Mouse (Mus musculus) lung, embryonic 16.5 days (tissue): ENCODE results near the gene Epo. TPM values are rescaled to one million over a fixed set of nuclear protein-coding genes. Genes with fewer than 3 reads are reported as not detected.

Source experiments
- ATAC-seq: fragments of 200-750 bp; cut with Nextera tagmentation; 2 replicates; pipeline ENCODE4 v1.8.0; 2017; ENCODE audit warnings: low read depth, mild to moderate bottlenecking, moderate library complexity
- H3K27ac ChIP-seq: fragments of 300-500 bp; sonication (generic); 2 replicates; pipeline ENCODE4 v1.5.1; 2014; ENCODE audit warnings: mild to moderate bottlenecking, control low read depth, low read length
- H3K27me3 ChIP-seq: fragments of 300-500 bp; sonication (generic); 2 replicates; pipeline ENCODE4 v1.6.1; 2014; ENCODE audit warnings: low read depth, low read length, mixed read lengths; ENCODE audit not compliant: control insufficient read depth, insufficient read depth
- H3K36me3 ChIP-seq: fragments of 300-500 bp; sonication (generic); 2 replicates; pipeline ENCODE4 v1.6.1; 2014; ENCODE audit warnings: low read length; ENCODE audit not compliant: control insufficient read depth, insufficient read depth
- H3K4me1 ChIP-seq: fragments of 300-500 bp; sonication (generic); replicated peaks from 2 replicates; pipeline ENCODE4 v1.6.1; 2014; ENCODE audit warnings: low read length, mixed read lengths; ENCODE audit not compliant: control insufficient read depth, insufficient read depth
- H3K4me2 ChIP-seq: fragments of 300-500 bp; sonication (generic); 2 replicates; pipeline ENCODE4 v1.6.1; 2014; ENCODE audit warnings: low read depth, low read length, control low read depth
- H3K4me3 ChIP-seq: fragments of 300-500 bp; sonication (generic); 2 replicates; pipeline ENCODE4 v1.5.1; 2014; ENCODE audit warnings: mild to moderate bottlenecking, low read length, control low read depth
- H3K9ac ChIP-seq: fragments of 300-500 bp; sonication (generic); 2 replicates; pipeline ENCODE4 v1.6.1; 2014; ENCODE audit warnings: low read length, control low read depth
- H3K9me3 ChIP-seq: fragments of 300-500 bp; sonication (generic); 2 replicates; pipeline ENCODE4 v1.6.1; 2016; ENCODE audit warnings: low read length; ENCODE audit not compliant: control insufficient read depth
- WGBS: fragments of 180-500 bp; shearing (Covaris S2); extraction: QIAGEN DNeasy Blood & Tissue Kit; methylation state at CpG from one replicate; pipeline ENCODE4 v1.1.7; 2014; 5-methylcytosine and 5-hydroxymethylcytosine counted together
- polyA plus RNA-seq: library from polyadenylated mRNA; unstranded; fragments of >200 nt; fragmentation: Nextera tagmentation; extraction: Ambion mirVana; gene quantifications from 2 replicates; pipeline ENCODE4 v1.2.1, GENCODE M21; 2015

The Epo gene
- polyA plus RNA-seq, 1 experiment from 2014 or later = 0.98 TPM

- H3K4me1 ChIP-seq = peaks cover 17% of the 10 kb centered on the region
- H3K36me3 ChIP-seq = peaks cover 77% of the 10 kb centered on the region
- WGBS = 48% methylated on average over 16 of the region's 16 CpGs
- no peaks in the 10 kb centered on the region for H3K27me3 ChIP-seq
- peak overlapping the region; percentile 36; the same call in 1 of the 2 replicates for H3K27ac ChIP-seq
- no peak overlapping the region for H3K4me3 ChIP-seq
- H3K9ac ChIP-seq = no peak overlapping the region
- ATAC-seq = no peak
- H3K4me2 ChIP-seq = no peak overlapping the region
- H3K9me3 ChIP-seq = no peaks in the 10 kb centered on the region
Observed at GRCm38 (mm10) chr5:137526192-137526936, 6.7 kb downstream of the Epo start.

DNA sequence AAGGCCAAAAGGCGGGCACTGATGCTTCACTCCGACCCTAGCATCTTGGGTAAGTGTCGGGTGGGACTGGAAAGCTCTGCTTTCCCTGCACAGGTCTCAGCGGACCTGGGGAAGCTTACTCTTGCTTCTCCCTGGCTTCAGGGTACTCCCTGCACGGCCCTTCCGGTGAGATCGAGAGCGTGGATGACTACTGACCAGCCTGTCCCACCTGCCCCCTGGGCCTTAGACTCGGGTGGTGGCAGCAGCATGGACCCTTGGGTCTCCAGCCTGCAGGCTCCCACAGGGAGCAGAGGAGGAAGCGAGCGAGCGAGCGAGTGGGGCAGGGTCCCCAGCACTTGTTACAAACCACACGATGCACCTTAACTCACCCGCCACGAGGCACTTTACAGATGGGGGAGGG, 7.5 kb downstream of the Epo start:
- Histone ChIP-seq H3K4me3 (no peak overlapping the region), H3K9me3 (no peaks in the 10 kb centered on the region), H3K27me3 (no peaks in the 10 kb centered on the region), H3K9ac (no peak overlapping the region), H3K36me3 (peaks cover 85% of the 10 kb centered on the region), H3K4me2 (no peak overlapping the region), H3K4me1 (peaks cover 13% of the 10 kb centered on the region), H3K27ac (no peak overlapping the region)
- ATAC-seq = no peak
- WGBS = 71% methylated on average over 16 of the region's 16 CpGs

GRCm38 (mm10) chr5:137524671-137525070, 8.4 kb downstream of the Epo start:
- Histone ChIP-seq H3K9me3 (no peaks in the 10 kb centered on the region), H3K27ac (no peak overlapping the region), H3K9ac (no peak overlapping the region), H3K4me1 (peaks cover 4% of the 10 kb centered on the region), H3K36me3 (peaks cover 90% of the 10 kb centered on the region), H3K4me3 (no peak overlapping the region), H3K27me3 (no peaks in the 10 kb centered on the region), H3K4me2 (no peak overlapping the region)
- 78% methylated on average over 13 of the region's 13 CpGs for WGBS
- ATAC-seq = no peak

- H3K4me3 ChIP-seq = no peak overlapping the region
- no peaks in the 10 kb centered on the region for H3K27me3 ChIP-seq
- peaks cover 4% of the 10 kb centered on the region; the same call in 1 of the 2 replicates for H3K4me1 ChIP-seq
- no peak overlapping the region for H3K4me2 ChIP-seq
- H3K9ac ChIP-seq = no peak overlapping the region
- H3K9me3 ChIP-seq = no peaks in the 10 kb centered on the region
- peaks cover 89% of the 10 kb centered on the region for H3K36me3 ChIP-seq
- H3K27ac ChIP-seq = no peak overlapping the region
- ATAC-seq = no peak
- WGBS = 82% methylated on average over 8 of the region's 8 CpGs
Observed at GRCm38 (mm10) chr5:137524251-137524515, 8.9 kb downstream of the Epo start.

DNA sequence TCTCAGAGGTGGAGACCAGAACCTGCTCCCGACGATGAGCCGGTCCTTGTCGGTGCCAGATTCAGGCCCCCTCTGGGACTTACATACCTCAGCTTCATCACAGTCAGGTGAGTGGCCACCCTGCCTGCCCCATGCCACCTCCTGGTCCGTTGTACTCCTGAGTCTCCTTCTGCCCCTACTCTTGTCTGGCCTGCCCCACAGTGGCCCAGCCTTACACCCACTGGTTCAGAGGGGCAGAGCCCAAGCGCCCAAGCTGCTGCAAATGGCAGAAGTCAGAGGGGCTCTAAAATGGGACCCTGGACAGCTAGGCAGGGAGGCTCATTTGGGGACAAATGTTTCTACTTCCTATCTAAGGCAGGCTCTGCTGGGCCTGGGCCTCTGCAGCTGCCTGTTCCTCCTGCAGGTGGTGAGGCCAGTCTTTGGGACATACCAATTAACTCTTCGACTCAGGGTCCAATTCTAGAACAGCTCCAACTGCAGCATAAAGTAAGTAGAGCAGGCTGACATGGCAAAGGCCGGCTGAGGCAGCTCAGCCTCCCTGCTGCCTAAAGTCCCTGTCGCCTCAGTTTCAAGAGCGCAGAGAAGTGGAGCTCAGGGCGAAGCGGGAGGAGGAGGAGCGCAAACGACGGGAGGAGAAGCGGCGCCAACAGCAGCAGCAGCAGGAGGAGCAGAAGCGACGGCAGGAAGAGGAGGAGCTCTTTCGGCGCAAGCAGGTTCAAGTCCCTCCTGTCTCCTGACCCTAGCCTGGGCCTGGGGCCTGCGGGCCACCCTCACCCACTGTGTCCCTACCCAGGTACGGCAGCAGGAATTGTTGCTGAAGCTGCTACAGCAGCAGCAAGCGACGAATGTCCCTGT, 9.4 kb downstream of the Epo start:
- Histone ChIP-seq H3K9me3 (no peaks in the 10 kb centered on the region), H3K9ac (no peak overlapping the region), H3K4me2 (no peak overlapping the region), H3K4me3 (no peak overlapping the region), H3K27me3 (no peaks in the 10 kb centered on the region), H3K4me1 (peaks cover 4% of the 10 kb centered on the region; the same call in 1 of the 2 replicates), H3K36me3 (peaks cover 89% of the 10 kb centered on the region), H3K27ac (no peak overlapping the region)
- no peak for ATAC-seq
- 78% methylated on average over 25 of the region's 25 CpGs for WGBS

DNA sequence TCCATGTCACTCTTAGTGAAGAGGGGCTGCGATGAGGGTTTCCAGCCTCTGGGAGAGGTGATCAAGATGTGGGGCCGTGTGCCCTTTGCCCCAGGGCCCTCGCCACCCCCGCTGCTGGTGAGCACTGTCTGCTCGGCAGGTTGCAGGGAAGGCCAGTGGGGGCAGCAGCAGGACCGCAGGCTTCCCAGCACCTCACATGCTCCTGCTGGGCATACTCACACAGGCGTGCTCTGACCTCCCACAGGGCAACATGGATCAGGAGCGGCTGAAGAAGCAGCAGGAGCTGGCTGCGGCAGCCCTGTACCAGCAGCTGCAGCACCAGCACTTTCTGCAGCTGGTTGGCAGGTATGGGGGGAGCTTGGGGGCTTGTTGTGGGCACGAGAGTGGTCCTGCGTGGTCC, 10.3 kb downstream of the Epo start:
- no peak for ATAC-seq

GRCm38 (mm10) chr5:137521861-137522260, 11.2 kb downstream of the Epo start:
- Histone ChIP-seq H3K4me2 (no peak overlapping the region), H3K4me3 (no peak overlapping the region), H3K27me3 (no peaks in the 10 kb centered on the region), H3K4me1 (peaks cover 4% of the 10 kb centered on the region; the same call in 1 of the 2 replicates), H3K9ac (no peak overlapping the region), H3K27ac (no peak overlapping the region), H3K36me3 (peaks cover 76% of the 10 kb centered on the region), H3K9me3 (no peaks in the 10 kb centered on the region)
- no peak for ATAC-seq
- 64% methylated on average over 9 of the region's 9 CpGs for WGBS

More for the DNA sequence above, 10.3 kb downstream of the Epo start:
- Histone ChIP-seq H3K9me3 (no peaks in the 10 kb centered on the region), H3K4me3 (no peak overlapping the region), H3K9ac (no peak overlapping the region), H3K27ac (no peak overlapping the region), H3K4me1 (peaks cover 4% of the 10 kb centered on the region; the same call in 1 of the 2 replicates), H3K36me3 (peaks cover 81% of the 10 kb centered on the region), H3K27me3 (no peaks in the 10 kb centered on the region), H3K4me2 (no peak overlapping the region)
- WGBS = 69% methylated on average over 11 of the region's 11 CpGs

DNA sequence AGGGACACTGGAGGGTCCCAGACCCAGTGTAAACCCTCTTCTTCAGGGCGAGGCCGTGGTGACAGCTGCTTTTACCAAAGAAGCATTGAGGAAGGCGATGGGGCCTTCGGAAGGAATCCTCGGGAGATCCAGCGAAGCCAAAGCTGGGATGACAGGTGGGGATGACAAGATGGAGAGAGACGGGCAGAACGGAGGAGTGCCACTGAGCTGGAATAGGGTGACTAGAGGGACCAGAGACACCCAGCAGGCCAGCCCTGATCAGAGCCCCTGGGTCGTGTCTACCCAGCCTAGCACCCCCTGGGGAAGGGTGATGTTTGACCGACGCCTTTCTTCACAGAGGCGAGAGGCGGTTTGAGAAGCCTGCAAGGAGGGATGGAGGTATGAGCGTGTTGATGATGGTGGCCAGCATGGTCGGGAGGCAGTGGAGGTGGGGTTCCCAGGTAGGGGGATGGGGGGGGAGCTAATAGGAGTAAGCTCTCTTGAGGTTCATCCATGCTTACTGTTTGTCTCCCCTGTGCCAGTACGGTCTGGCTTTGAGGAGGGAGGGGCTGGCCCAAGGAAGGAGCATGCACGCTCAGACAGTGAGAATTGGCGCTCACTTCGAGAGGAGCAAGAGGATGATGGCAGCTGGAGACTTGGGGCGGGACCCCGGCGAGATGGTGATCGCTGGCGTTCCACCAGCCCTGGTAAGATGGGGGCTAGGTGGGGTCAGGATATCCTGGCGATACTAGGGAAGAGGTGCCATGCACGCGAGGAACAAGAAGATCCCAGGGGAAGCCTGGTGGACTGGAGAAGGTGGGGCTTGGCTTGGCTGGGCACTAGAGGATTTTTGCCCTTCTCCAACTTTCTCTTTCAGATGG, 13.1 kb downstream of the Epo start:
- WGBS = 86% methylated on average over 27 of the region's 27 CpGs
- Histone ChIP-seq H3K4me3 (no peak overlapping the region), H3K4me1 (no peaks in the 10 kb centered on the region), H3K36me3 (peaks cover 63% of the 10 kb centered on the region), H3K4me2 (no peak overlapping the region), H3K27ac (no peak overlapping the region), H3K9ac (no peak overlapping the region), H3K27me3 (no peaks in the 10 kb centered on the region), H3K9me3 (no peaks in the 10 kb centered on the region)
- no peak for ATAC-seq

- 73% methylated on average over 5 of the region's 5 CpGs for WGBS
- ATAC-seq = no peak
- Histone ChIP-seq H3K4me3 (no peak within 1 kb of the TSS), H3K27me3 (no peaks in the 10 kb centered on the region), H3K4me1 (no peaks in the 10 kb centered on the region; the same call in 1 of the 2 replicates), H3K27ac (no peak within 1 kb of the TSS), H3K9me3 (no peaks in the 10 kb centered on the region), H3K36me3 (peaks cover 48% of the 10 kb centered on the region), H3K4me2 (no peak within 1 kb of the TSS), H3K9ac (no peak within 1 kb of the TSS)
Observed at GRCm38 (mm10) chr5:137518436-137518835, 14.6 kb downstream of the Epo start, which contains the start of gene Gigyf1. Gene Gigyf1, plus strand, starts transcription at chr5:137518548.
